Mouse (Mus musculus) cerebellum, adult 9-10 months (tissue): Measurements from ENCODE around the gene D630003M21Rik.

Source experiments
- DNase-seq: peaks from one replicate; pipeline ENCODE4 v3.0.0; 2022

D630003M21Rik gene

DNA sequence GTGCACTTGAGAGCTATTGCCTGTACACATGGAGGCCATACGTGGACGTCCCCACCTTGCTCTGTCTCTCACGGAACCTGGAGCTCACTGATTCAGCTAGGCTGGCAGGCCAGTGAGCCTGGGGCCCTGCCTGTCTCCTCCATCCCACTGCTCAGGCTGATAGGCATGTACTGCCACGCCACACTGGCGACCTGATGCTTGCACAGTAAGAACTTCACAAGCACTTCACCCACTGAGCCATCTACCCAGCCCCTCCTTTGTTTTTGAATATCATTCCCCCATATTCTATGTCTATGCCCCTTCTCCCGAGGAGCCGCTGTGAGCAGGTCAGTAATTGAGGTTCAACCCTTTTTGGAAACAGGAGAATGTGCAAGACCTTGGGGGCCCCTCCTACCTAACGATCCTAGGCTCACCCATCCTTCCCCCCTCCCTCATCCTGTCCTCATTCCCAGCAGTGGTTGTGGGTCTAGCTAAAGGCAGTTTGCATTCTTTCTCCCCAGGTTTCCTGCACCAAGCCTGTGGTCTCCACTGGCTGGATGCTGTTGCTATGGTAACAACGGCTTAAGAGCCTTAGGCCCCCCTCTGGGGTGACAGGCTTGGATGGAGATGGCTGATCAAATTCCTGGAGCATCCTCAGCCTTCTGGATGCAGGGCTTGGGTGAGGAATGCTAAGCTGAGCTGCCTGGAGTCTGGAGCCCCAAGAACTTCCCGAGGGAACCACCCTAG is 35.2 kb downstream of the D630003M21Rik start:
- DNase-seq, result no peak

DNA sequence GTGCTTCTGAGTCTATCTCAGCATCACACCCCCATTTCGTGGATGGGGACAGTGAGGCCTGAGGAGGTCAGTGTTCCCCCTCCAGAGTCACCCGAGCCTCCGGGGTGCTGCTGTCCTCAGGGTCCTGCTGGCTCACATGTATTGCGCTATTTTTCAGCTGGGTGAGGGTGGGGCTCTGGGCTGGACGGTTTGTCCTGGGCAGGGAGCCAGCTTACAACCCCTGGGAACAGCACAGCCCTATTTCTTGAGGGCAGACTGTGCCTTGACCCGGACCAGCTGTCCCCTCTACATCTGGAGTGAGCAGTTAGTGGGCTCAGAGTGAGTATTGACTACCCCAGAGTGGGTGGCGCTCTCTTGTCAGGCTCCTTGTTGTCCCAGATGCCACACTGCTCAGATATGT is 37.9 kb downstream of the D630003M21Rik start:
- DNase-seq, result no peak

DNA sequence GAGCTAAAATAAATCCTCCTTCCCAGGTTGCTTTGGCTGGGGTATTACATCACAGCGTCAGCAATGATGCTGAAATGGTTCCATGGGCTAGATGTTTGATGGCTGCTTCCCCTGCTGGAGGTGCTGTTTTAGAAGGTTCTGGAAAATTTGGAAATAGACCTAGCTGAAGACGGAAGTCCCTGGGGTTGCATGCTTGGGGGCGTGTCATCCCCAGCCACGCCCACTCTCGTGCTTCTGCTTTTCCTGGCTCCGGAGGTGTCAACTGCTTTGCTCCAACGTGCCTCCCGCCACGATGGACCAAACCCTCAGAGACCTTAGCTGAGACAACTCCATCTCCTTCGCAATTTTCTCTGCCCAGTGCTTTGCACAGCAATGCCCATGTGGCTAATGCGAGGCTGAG is 39.6 kb downstream of the D630003M21Rik start:
- DNase-seq, result no peak

DNA sequence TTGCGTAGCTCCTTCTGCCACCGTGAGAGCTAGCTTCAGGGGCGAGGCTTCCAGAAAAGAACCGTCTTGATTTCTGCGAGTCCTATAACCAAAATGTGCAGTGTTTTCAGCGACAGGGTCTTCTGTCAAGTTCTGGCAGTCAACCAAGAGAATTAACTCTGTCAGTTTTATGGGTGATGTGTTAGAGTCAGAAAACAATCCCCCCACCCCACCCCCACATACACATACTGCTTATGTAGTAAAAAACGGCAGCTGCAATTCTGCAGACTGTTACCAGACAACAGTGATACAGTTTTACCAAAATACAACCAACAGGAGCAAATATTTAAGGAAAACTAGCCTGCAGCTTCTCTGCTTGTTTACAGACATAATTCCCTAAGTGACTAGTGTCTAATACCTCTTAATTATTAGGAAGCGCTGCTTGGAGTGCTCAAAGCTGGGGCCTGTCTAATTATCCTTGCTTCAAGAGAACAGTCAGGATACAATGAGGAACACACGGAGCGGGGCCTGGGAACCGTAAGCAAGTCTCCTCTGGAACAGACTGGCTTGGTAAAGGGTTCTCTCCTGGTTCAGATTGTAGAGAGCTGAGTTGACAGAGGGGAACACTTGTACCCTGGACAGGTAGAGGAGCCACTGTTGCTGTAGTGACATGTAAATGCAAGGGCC is 42.7 kb downstream of the D630003M21Rik start:
- no peak for DNase-seq

DNA sequence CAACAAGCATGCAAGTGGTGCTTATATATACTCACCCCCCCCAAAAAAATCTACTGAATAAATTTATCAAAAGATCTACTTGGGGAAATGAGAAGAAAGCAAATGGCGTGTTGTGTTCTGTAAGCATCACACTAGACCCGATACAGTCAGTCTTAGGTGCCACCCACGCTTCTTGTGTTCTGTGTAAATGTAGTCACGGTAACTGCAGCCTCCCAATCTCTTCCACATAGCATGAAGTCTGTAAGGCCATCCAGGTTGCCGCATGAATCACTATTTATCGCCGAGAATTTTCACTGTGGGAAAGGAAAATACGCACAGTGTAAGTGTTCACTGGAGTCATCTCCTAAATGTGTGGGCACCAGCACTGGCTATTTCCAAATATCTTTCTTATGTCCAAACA is 45.8 kb downstream of the D630003M21Rik start:
- no peak for DNase-seq

DNA sequence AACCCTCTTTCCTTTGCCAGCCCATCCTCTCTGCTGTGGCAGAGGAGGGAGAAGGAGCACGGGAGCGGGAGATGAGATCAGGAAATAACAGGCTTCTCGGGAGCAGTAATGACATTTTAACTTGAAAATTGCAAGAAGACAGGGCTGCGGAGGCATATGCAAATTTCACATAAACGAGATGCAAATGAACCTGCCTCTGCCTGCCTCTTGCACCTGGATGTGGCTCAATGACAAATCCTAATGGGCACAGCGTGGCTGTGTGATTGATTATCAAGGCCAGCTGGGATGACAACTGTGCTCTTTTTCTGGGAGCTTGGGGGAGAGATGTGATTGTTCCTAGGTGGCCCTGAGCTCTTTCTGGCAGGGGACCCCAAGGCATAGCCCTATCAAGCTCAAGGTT is 47.1 kb downstream of the D630003M21Rik start:
- no peak for DNase-seq

DNA sequence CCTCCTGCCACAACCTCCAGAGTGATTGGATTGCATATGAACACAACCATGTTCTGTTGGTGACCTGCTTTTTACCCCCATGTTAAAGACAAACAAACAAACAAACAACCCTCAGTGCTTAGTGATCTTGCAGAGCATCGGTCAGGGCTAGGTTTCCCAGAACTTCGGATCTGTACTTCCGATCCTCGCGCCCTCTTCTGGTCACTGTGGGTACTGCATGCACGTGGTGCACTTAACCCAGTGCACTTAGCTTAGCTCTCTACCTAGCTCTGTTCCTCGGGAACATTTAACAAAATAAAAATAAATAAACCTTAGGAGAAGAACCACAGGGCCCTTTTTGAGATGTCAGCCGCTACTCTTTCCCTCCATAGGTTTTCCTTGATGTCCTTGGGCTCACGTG is 48.2 kb downstream of the D630003M21Rik start:
- DNase-seq, result peak; percentile 12

DNA sequence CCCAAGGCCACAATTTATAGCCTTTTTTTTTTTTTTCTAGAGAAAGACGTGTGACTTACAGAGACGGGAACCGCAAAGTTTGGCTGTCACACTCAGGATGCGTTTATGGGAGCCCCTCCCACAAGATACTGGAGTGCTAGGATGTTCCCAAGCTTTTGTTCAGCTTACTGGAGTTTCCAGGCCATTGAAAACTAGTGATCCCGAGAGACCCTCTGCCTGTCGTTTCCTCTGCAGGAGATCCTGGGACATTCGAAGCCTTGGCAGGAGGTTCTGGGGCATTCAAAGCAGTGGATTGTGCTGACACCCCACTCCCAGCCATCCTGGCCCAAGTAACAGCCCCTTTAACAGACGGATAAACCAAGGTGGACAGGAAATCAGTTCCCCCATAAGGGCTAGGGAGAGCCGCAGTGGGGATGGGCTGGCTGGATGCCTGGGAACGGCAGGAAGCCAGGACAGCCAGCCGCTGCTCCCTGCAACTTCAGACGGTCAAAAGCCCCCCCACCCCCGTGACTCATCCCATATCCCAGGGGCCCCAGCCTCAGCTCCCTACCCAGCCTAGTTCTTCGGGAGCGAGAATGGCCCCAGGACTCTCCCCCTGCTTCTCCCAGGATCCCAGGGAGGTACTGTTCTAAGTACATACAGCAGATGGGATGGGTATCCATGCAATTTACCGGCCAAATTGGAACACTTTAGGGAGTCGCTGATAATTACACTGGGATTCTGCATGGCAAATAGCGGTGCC is 49.5 kb downstream of the D630003M21Rik start:
- peak; percentile 36 for DNase-seq

DNA sequence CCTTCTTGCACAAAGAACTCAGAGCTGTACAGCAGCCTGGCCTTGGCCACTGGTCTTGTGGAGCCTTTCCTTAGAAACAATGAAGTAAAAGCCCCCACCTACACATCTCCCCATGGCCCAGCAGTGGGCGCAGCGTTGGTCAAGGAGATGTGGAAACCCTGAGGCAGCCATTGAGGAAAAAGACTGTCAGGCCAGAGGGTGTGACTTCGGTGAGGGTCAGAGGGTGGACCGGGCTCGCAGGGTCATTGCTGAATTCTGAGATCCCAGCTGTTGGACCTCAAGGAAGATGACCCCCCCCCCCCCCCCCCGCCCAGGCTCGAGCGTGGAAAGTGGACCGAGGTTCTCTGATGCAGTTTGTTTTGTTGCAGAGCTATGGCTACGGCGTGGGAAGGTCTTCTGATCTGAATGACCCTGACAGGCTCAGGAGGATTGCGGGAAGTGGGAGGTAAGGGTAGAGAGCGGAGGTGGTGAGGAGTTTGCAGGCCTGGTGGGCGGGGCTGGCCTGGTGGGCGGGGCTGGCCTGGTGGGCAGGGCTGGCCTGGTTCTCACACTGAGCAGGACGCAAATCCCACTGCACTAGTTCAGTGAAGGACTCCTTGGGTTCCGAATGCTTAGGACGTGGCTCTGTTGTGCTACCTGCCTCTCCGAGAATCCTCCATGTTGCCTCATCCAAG is 50.2 kb downstream of the D630003M21Rik start:
- DNase-seq, result no peak

DNA sequence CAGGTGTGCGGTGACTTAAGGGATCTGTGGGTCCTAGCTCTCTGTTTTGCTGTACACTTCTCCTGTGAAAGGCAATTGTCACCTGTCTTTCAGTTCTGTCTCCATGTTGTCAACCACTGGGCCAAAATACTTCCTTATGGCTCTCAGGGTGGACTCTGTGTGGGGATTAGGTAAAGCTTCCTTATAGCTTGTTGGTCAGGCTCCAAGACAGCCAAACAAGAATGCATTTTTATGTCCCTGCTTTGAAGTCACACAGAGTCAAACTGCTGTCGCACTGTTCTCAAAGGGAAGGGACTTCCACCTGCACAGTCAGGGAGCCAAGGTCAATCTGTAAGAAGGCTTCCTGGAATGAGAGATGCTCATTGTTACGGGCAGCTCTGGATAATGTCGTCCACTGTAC is 50.9 kb downstream of the D630003M21Rik start:
- no peak for DNase-seq

DNA sequence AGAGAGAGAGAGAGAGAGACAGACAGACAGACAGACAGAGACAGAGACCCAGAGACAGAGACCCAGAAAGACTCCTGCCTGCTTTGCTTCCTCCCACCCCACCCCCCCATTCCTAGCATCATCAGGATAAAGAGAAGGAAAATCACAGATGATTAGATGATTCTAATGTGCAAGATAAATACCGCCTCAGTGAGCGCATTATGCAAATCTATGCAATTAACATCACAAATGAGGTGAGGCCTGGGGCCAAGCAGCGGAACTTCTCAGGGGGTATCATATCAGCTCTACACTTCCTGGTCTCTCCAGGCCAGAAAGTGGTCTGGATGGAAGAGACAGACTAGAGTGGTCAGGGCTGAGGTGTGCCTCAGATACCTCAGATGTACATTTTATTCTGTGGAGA is 51.4 kb downstream of the D630003M21Rik start:
- DNase-seq, result no peak

DNA sequence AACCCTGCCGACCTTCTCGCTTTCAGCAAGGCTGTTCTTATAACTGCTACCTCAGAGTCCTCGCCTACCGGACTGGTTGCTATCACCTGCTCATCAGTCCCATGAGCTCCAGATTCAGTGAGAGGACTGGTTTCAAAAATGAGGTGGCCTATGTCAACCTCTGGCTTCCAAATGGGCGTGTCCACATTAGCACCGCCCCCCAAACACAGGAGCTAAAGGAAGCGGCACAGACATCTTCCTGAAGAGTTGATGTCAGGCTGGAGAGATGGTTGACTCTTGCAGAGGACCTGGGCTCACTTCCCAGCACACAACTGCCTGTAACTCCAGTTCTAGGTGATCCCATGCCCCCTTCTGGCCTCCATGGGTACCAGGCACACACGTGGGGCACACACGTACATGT is 52.3 kb downstream of the D630003M21Rik start:
- no peak for DNase-seq

DNA sequence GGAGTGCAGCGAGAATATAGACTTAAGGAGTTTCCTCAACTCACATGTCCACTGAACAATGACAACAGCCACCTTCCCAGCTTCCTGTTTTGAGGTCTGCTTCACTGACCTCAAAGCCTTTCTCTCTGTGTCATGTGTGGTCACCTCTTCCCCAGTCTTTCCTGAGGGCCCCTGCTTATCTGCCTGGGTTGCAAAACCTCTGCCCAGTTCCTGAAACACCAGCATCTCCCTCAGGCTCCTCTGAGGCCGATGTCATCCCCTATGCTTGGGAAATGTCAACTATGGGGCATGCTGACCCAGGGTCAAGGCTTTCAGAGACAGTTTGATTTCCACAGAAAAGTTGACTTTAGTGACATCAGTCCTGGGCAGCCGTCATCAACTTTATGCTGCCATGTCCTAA is 53.6 kb downstream of the D630003M21Rik start:
- DNase-seq, result no peak

DNA sequence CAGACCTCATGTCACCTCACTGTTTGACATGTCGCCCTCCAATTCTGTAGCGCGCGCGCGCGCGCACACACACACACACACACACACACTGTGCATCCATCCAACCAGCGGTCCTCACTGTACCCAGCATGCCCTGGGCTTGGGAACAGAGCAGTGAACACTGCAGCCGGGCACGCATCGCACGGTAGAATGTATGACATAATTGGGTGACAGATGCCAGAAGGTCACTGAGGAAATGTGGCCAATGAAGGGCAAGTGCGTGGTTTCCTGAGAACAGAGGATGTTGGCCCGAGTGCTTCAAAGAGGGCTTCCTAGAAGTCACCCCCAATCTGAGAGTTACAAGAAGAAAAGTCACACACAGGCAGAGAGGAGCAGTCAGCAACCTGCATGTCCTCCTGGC is 54.1 kb downstream of the D630003M21Rik start:
- no peak for DNase-seq

DNA sequence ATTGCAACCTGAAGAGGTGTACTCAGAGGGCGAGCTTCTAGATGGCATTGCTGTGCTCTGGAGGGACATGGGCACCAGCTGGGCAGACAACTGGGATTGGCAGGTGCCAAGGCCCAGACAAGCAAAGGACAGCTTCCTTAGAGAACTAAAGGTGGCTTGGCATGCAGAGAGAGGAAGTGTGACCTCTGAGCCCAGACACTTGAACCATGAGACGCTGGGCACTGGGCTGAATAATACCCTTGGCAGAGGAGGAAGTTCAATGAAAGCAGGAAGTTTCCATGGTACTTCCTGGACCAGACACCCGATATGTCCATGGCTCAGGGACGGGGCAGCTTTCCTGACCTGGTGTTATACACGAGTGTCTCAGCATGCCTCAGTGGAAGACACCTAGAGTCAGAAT is 54.6 kb downstream of the D630003M21Rik start:
- DNase-seq, result no peak

DNA sequence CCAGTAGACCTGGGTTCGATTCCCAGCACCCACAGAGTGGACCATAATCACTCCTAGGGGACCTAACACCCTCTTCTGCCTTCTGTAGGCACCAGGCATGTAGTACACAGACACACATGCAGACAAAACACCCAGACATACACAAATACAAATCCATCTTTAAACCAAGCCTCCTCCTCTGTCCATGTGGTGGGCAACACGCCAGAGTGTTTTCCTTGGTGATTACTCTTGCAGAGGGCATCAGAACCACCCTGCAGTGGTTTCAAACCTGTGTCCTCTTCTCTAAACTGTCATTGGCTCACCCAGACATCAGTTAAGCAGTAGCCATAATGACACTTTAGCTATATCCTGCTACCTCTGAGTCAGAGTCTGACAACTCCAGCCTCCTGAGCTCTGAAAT is 58.6 kb downstream of the D630003M21Rik start:
- DNase-seq, result no peak

DNA sequence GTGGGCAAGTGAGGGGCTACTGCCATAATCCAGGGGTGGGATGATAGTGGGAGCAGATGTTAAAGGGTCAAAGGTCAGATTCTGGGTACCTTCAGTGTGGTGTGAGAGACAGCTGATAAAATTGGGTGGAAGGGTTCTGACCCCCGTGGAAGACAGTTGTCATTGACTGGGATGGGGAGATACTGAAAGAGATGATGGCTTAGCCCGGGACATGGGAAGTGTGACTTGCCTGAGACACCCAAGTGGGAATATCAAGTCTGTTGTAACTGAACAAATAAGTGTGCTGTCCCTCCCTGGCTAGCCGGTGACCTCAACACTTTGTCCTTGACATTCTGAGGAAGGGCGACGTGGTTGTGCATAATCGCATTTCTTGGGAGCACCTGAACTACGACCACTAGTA is 59.3 kb downstream of the D630003M21Rik start:
- no peak for DNase-seq

DNA sequence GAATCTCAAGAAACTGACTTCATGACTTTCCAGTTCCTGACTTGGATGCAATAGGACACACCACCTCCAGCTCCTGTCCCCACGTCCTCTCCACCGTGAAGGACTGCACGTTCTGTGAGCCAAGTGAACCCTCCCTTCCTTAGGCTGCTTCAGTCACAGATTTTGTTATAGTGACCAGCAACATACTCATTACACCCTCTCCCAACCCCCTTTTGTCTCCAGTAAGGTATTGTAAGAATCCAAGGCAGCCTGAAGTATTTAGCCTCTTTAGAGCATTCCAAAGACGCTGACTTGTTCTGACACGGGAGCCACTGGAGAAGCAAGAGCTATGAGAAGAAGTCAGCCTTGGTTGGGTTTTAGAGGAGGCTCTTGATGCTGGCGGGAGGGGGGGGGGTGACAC is 59.7 kb downstream of the D630003M21Rik start:
- DNase-seq, result no peak

DNA sequence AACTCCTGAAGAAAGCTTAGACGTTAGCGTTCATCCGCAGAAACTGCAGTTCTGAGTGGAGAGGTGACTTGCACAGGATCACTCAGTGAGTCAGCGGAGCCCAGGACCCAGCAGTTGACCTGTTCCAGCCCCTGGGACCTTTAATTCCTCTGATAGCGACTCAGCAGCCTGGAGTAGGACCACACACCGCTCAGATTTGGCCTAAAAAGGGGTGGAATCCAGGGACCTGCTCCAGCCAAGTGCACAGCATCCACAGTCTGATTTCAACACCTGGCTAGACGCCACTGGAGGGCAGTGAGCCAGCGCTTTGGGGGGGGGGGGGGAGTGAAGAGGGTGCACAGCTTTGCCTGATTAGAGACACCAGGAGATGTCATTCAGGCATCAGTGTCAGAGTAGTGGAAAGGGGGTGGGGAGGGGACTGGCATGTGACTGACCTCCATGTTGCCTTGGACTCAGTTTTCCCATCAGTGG is 60.2 kb downstream of the D630003M21Rik start:
- no peak for DNase-seq

DNA sequence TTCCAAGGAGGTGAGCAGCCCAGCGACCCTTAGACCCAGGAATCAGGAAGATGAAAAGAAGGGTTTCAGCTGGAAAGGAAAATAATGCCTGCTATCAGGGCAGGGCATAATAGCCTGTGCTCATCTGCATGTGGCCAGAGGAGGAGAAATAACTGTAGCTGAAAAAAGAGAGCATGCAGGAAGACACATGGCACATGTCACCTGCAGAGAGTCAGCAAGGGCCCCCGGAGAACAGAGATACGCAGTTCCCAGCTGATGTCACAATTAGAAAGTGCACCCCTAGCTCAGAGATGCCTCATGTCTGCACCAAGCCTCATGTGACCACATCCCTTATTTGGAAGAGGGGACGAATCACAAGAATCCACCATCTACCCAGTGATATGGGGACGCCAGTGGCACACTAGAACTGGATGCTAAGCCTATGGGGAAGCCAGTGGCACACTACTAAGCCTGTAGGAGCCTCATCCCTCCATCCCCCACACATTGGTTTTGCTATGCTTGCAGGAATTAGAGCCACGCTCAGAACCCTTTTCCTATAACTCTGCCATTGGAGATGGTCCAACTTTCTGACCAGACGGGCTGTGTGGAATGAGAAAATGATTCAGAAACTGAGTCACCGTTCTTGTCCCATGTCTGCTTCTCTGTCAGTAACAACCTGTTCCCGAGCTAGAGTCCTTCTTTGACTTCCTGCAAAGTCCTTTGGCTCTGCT is 61.4 kb downstream of the D630003M21Rik start:
- no peak for DNase-seq

DNA sequence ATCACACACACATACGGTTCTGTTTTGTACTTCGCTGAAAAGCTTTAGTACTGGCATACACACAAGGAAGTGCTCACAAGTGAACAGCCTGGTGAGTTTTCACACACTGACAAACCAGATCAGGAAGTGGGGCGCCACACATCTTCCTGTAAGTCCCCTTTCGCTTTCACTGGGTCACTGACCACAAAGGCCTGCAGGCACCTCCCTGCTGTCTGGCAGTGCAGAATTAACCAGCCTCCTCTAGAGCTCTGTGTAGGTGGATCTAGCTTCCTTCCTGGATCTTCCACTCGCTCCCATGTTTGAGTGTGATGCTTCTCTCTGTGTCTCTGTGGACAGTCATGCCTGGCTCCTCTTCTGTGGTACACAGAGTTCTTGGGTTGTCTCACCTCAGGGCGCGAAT is 62.4 kb downstream of the D630003M21Rik start:
- DNase-seq, result no peak

DNA sequence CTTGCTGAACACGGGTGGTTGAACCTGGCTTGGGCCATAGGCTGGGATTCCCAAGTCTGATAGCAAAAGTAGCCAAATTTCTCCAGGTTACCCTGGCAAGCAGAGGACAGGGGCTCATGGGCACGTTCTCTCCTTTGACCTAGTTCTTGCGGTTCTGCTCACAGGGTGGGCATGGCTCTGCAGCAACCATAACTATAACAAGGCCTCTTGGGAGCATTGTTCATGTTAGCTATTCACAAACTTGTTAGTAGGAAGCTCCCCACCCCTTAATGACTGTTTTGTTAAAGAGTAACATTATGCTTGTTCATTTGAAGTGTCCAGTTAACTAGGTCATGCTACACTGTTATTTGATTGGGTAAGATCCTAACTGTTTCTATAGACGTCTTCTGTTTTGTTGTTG is 63.2 kb downstream of the D630003M21Rik start:
- no peak for DNase-seq

DNA sequence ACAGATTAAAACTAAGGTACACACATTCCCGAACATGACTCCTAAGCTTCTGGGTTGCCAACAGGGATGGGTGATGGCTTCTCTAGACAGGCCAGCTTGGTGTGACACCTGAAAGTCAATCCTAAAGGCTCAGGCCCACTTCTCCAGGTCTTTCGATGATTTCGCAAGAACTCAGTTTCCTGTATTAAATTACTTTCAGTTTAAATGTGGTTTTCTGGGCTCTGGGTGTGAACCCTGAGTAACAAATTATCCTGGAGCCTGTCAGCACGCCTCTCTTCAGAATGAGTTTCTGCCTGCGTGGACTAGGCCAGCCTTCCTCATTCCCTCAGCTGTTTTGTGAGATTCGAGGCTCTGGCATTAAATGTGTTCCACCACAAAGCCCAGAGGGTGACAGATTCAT is 66.0 kb downstream of the D630003M21Rik start:
- no peak for DNase-seq
